Mouse (Mus musculus): ENCODE results near the gene Rin2.

DNA sequence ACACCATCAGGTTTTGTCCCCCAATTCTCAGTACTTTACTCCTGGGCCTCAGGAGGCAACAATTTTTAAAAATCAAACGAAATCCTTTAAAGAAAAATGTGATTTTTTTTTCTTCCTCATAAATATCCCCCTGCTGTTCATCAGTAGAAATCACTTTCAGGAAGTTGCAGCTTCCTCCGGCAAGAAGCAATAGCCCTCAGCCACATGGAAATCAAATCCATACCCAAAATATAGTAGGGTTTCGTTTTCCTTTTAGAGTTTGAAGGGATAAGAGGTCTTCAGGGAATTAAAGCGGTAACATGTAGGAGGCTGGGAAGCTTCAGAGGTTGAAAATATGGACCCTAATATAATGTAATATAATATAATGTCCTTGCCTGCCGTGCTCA is 157.8 kb downstream of the Rin2 start:
- TF ChIP-seq POLR2A (IDR thresholded peaks at IDR 0.05; ENCODE audit: borderline replicate concordance, control insufficient read depth, low read depth, low read length): no peak
- TF ChIP-seq CTCF (IDR thresholded peaks at IDR 0.05; ENCODE audit: control insufficient read depth, insufficient read depth, low read length): no peak
